Mouse (Mus musculus) left cerebral cortex, postnatal 4 days (tissue): ENCODE results near the gene Gpi1. TPM values are rescaled to one million over a fixed set of nuclear protein-coding genes. Genes with fewer than 3 reads are reported as not detected.

Experiments used
- DNase-seq: peaks from one replicate; pipeline ENCODE4 v3.0.0-alpha.2; 2022
- intact Hi-C: fragments of 180-260 bp; cut with DNase I; formaldehyde crosslinking; loops from one replicate; pipeline ENCODE4 v1.15.1; 2025
- total RNA-seq, 2 experiments: library from RNA; stranded (reverse); gene quantifications; 2 replicates each; pipeline ENCODE4 v1.2.3; 2021

The Gpi1 gene
- 100 to 1,000 TPM; 317 to 394 TPM for total RNA-seq

GRCm38 (mm10) chr7:34230116-34230515, at the start of gene Gpi1:
Gpi1 (minus strand) TSS chr7:34230336.
- peak; percentile 87 for DNase-seq
- intact Hi-C loops = no loop called here

DNA sequence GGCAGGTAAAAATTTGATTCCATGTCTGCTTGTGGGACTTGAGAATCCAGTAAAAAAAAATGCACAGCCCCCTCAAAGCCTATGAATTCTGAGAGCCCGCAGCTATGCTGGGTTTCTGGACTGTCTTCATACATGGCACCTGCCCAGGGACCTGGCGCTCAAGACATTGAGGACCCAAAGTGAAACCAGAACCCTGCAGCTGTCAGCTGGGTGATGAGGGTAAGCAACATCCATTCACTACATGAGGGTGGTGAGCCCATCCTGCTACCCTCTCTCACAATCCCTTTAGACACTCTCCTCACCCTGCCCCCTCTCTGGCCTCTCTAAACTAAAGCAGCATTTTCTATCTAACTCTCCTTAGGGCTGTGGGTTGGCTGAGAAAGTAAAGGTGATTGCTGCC, 47.5 kb upstream of the Gpi1 start:
- intact Hi-C loops = no loop called here
- DNase-seq = no peak

DNA sequence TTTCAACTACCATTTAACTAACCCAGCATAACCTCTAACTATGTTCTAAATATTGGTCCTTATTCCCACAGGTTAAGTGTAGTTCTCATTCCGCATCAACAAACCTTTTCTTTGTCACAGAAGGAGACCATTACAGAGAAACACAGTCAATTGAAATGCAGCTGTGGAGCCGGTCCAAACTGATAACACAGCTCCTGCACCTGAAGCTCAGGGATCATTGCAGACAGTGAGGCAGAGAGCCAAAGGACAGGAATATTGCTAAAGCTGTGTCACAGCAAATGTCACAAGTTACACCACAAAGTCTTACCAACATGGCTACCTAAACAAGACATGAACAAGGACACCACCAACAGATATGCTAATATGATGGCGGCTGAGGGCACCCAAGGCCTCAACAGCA, 45.9 kb upstream of the Gpi1 start:
- intact Hi-C loops = no loop called here
- DNase-seq = no peak

DNA sequence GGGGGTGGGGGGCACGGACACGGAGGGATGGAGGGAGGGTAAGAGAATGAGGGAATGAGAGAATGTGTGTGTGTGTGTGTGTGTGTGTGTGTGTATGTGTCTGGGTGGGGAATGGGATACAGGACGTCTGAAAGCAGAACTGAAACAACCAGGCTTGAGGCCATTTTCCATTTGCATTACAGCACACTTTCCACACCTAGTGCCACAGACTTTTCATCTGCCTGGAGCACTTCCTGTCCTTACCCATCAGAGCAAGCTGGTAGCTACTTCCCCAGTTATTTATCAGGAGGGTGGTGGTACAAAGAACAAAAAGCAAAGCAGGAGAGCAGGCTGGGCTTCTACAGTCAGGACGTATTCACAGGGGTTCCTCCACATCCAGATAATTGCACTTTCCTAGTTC, 42.3 kb upstream of the Gpi1 start:
- intact Hi-C loops = no loop called here

GRCm38 (mm10) chr7:34268463-34268862, 38.3 kb upstream of the Gpi1 start:
- intact Hi-C loops = loop anchor here (5.0 kb wide), 1 partner anchor 84 kb away; no protein-coding TSS in a partner anchor
- no peak for DNase-seq

More for the DNA sequence above, 42.3 kb upstream of the Gpi1 start:
- no peak for DNase-seq

DNA sequence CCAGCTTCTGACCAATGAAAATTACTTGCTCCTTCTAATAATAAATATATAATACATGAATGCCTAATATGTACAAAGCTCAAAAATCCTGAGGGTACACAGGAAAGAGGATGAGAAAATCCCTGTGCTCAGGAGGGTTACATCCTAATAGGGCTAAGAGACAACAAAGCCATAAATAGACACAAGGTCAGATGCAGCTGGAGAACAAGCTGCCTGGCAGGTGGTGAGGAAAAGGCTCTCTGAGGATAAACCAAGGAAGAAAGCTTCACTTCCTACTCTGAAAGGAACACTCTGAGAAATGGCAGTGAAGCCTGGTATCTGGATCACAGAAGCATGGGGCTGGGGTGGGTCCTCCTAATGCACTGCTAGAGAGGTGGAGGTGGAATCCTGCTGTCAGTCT, 36.3 kb upstream of the Gpi1 start:
- intact Hi-C loops = loop anchor here (5.0 kb wide), 1 partner anchor 86 kb away; no protein-coding TSS in a partner anchor
- DNase-seq = no peak

- peak; percentile 47 for DNase-seq
- intact Hi-C loops = loop anchor here (5.0 kb wide), 1 partner anchor 86 kb away; no protein-coding TSS in a partner anchor
These were observed 35.8 kb upstream of the Gpi1 start for GRCm38 (mm10) chr7:34265876-34266346.

- no peak for DNase-seq
- intact Hi-C loops = no loop called here
These were observed 33.3 kb upstream of the Gpi1 start for GRCm38 (mm10) chr7:34263437-34263836.

DNA sequence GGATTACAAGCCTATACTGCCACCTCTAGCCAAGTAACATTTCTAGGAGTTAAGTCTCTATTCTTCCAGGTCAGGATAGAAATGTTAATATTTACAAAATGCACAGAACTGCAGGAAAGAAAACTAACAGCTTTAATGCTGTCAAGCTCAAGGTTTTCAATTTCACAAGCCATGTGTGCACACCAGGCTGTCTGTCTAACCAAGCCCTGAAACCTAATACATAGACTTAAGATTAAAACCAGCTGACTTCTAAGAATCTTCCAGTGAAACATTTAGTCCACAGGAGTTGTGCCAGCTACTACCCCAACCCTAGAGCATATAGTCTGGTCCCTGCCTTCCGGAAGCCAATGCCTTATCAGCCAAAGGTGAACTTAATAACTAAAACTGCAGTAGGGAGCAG, 28.3 kb upstream of the Gpi1 start:
- no peak for DNase-seq
- intact Hi-C loops = no loop called here

DNA sequence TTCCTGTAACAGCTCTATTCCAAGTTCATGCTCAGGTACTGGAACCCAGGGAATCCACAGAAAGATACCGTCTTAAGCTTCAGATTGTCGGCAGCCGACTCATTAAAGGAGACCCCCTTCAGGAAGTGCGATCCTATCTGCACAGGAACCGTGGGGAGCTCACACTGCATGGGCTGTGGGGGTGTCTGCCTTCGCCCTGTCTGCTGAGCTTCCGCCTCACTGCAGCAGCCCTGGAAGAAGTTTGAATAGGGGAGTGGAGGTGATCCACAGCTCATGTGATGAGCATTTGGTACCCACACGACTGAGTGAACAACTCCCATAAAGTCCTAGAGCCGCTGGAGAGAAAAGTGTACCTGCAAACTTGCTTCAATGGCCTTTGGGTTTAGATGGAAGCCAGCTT, 27.1 kb upstream of the Gpi1 start:
- no peak for DNase-seq
- intact Hi-C loops = no loop called here

DNA sequence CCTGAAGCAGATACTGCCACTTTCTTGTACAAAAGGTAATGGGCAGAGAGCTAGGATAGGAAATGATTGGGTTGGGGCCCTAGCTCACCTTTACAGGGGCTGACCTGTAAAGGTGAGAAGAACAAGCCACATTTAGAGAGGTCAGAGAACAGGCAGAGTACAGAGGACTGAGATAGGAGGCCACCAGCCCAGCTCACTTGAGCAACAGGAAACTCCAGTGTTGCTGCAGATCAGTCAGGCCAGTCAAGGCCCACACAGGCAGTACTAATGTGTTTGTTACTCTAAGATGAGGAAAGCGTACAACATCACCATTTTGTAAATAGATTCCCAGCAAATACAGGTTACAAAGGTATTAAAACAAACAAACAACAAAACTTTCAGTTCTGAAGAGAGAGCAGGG, 25.8 kb upstream of the Gpi1 start:
- intact Hi-C loops = no loop called here
- DNase-seq = no peak

DNA sequence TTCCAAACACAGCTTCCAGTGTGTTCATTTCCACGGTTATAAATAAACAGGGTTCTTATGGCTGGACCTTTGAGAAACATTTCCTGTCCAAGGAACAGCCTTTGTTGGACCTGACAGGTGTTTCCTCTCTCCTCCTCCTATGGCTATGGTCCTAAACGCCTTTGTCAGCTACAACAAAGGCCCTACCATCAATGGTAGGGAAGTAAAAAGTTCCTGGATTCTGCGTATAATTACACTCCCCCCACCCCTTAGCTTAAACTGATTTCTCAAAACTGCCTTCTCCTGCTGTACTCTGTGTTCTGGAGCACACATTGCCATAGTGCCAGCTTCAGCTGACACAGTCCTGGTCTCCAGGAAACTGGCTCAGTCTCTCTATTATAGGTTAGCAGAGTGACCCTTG, 25.0 kb upstream of the Gpi1 start:
- intact Hi-C loops = no loop called here
- no peak for DNase-seq

DNA sequence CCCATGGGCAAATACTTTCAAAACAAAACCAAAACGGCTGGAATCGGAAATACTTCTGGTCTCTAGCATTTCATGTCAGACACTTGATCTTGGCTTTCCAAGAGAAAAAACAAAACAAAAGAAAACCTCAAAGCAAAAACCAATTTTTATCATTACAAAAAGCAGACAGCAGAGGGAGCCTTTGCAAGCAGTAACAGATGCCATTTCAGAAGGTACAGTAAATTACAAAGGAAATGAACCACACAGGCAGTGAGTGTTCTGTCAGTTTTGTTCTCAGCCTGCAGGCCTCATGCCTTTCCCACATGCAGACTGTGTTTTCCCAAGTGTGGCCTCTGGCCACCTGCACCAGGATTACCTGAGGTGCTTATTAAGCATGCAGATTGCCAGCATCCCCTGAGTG, 21.9 kb upstream of the Gpi1 start:
- DNase-seq = no peak
- intact Hi-C loops = loop anchor here (5.0 kb wide), 1 partner anchor 100 kb away; no protein-coding TSS in a partner anchor

DNA sequence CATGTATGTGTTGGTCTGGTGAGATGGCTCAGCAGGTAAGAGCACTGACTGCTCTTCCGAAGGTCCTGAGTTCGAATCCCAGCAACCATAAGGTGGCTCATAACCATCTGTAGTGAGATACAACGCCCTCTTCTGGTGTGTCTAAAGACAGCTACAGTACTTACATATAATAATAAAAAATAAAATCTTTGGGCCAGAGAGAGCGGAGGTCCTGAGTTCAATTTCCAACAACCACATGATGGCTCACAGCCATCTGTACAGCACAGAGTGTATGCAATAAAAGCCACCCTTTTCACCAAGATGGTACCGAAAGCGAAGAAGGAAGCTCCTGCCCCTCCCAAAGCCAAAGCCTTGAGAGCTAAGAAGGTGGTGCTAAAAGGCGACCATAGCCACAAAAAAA, 20.6 kb upstream of the Gpi1 start, which contains the start of gene Gm6096:
Gene Gm6096 (plus strand): TSS at position 301 of the 400 bp plus-strand sequence.
- no peak for DNase-seq
- intact Hi-C loops = loop anchor here (5.0 kb wide), 1 partner anchor 102 kb away; no protein-coding TSS in a partner anchor

DNA sequence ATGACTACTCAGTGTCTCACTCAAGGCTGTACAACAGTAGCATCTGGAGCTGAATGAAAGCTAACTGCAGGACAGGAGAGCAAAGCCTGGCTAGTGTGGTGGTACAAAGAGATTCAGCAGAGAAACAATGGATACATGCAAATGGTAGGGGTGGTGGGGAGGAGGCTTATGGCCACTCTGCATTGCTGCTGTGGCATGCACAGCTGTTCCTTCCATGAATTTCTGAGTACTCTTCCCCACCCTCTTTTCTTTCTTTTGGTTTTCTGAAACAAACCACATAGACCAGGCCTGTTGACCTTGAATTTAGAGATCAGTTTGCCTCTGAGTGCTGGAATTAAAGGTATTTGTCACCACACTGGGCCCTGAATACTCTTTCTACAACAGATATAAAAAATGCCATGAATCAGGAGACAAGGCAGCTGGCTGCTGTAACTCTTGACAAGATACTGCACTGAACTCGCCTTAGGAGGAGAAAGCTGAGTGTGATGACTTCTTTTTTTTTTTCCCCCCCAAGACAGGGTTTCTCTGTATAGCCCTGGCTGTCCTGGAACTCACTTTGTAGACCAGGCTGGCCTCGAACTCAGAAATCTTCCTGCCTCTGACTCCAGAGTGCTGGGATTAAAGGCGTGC, 16.8 kb upstream of the Gpi1 start:
- no peak for DNase-seq
- intact Hi-C loops = no loop called here

DNA sequence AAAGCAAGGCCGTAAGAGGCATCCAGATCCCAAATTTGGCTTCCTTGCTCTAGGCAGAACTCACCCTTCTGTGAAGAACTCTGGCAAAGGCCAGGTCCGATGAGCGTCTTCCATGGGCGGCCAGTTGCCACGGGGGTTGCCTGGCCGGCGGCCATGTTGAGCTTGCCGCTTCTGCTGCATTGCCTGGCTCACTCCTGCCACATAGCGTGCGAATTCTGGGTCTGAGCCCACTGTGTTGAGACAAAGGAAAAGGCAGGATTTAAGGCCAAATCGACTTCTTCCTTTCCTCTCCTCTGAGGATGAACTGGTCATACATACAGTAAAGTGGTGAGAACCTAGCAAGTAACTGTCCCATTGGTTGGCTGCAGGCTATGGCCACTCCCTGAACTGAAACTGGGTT, 12.0 kb upstream of the Gpi1 start:
- intact Hi-C loops = no loop called here
- peak; percentile 93 for DNase-seq

GRCm38 (mm10) chr7:34238086-34238485, 8.0 kb upstream of the Gpi1 start:
- intact Hi-C loops = no loop called here
- no peak for DNase-seq

- intact Hi-C loops = no loop called here
- DNase-seq = no peak
These were observed 5.5 kb upstream of the Gpi1 start for GRCm38 (mm10) chr7:34235602-34236001.

DNA sequence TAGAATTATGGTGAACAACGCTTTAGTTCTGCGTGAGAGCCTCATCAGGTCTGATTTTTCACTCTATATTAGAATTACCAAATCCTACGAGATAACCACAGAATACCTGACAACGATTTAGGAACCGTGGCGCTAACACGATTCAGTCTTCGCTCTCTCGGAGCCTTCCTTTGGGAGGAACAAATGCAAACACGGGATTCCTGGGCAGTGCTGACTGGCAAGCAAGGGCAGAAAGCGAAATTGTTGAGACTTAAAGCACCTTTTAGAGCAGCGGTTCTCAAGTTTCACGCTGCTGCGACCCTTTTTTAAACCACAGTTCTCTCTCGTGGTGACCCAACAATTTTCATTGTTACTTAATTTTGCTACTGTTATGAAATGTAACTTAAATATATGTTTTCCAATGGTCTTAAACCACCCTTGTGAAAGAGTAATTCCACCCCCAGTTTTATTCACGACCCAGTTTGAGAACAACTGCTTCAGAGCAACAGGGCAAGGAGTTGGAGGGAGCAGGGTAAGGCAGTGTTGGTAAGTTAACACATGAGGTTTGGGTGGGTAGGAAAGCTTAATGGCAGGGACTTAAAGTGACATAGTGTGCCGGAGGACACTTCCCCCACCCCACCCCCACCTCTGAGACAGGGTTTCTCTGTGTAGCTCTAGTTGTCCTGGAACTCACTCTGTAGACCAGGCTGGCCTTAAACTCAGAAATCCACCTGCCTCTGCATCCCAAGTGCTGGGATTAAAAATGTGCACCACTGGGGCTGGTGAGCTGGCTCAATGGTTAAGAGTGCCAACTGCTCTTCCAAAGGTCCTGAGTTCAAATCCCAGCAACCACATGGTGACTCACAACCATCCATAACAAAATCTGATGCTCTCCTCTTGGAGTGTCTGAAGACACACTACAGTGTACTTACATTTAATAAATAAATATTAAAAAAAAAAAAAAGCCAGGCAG, 4.8 kb upstream of the Gpi1 start:
- intact Hi-C loops = no loop called here
- DNase-seq = no peak

GRCm38 (mm10) chr7:34233909-34234609, 3.9 kb upstream of the Gpi1 start:
- intact Hi-C loops = no loop called here
- DNase-seq = peak; percentile 99
